Mouse (Mus musculus) left cerebral cortex, adult 11 months (tissue): ENCODE data around the gene Rapgef4.

Source experiments
- DNase-seq: peaks from one replicate; pipeline ENCODE4 v3.0.0; 2022; ENCODE audit warnings: low spot score

Gene Rapgef4

GRCm38 (mm10) chr2:72234085-72234484 lies 253.0 kb downstream of the Rapgef4 start:
- DNase-seq: no peak

GRCm38 (mm10) chr2:72234943-72235342 lies 253.9 kb downstream of the Rapgef4 start:
- DNase-seq: peak; percentile 68

- DNase-seq: no peak
Measured at GRCm38 (mm10) chr2:72235361-72235901, 254.4 kb downstream of the Rapgef4 start.

- no peak for DNase-seq
Measured at GRCm38 (mm10) chr2:72238421-72238820, 257.4 kb downstream of the Rapgef4 start.

DNA sequence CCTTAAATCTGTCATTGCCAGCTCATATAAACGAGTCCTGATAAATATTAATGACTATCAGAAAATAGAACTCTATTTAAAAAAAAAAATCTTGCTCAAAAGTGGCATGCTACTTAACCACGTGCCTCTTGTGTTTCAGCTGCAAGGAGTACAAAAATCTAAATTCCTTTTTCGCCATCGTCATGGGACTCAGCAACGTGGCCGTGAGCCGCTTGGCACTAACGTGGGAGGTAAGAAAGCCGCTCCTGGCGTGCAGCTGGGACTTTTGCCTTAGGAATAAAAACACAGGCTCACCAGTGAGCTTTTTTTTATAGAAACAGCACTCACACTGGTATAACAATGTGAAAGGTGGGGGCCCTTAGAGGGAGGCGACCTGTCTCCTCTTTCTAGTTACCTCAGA lies 257.9 kb downstream of the Rapgef4 start:
- no peak for DNase-seq

DNA sequence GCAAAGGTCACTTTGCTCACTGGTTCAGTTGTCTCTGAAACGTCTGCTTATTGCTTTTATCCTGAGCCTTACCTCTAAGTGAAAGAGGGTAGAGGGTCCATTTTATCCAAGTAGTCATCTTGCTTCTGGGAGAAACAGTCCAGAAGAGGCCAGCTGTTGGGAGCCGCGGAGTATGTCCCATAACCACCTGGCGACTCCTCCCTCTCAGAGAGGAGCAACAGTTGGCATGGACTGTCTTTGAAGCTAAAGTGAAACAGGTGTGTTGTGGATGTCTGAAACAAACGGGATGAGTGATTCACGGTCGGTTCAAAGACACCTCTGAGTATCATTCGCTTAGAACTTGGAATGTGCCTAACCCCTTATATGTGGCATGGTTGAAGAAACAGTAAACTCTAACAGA lies 258.4 kb downstream of the Rapgef4 start:
- DNase-seq: no peak

DNA sequence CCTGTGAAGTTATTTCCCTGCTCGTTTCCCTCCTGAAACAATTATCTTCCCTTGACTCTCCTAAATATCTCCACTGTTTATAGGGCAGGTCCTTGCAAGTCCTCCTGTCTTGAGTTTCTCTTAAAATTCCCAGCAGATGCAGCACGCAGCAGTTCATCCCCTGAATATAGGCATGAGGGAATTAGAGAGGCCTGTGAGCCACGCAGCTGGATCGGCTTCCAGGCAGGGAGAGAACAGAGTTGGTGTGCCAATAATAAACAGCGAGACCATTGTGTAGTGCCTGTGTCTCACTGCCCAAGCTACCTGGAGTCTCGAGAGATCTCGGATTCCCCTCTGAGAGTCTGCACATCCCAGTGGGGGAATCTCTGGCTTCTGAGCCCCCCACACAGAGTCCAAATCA lies 259.0 kb downstream of the Rapgef4 start:
- DNase-seq: no peak

DNA sequence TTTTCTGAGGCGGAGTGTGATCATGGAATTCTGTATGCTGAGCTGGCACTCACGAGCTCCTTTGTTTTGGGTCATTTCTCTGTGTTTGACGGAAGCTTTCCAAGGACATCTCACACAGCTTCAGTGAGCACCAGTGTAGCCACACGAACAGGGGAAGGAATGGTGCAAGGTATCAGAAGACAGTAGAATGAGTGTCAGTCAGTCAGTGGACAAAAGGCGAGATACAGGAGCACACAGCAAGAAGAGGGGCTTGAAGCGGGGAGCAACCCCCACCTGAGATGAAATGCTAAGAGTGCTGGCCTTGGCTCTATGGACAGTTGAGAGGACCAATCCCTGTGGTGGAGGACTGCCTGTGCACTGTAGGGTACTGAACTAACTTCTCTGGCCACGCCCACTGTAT lies 259.7 kb downstream of the Rapgef4 start:
- DNase-seq: no peak

DNA sequence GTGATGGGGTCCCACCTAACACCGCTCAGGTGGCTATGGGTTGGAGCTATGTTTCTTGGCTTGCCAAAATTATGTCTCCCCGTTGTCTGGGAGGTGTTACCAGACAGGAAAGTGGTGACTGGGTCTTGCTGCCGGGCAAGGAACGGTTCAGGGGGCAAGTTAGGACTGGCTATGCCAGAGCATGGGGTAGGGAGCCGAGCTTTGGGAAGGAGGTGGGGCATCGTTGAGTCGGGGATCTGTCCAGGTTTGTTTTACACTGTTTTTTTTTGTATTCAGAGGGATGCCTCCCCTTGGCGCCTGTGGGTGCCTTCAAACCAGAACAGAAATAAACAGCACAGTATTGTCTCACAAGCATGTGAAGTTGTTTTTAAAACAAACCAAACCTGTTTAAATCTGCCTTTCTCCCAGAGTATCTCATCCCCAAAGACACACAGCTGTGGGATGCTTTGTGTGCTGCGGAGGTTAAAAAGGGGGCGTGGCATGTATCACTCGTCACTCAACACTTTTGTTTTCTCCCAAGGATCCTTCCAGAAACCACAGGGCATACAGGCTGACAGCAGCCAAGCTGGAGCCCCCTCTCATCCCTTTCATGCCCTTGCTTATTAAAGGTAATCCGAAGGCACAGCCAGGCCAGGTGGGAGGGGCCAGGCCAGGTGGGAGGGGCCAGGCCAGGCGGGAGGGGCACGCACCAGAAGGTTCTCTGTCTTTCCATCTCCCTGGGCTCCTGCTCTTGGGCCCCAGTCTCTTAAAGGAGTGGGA lies 260.9 kb downstream of the Rapgef4 start:
- DNase-seq: no peak

DNA sequence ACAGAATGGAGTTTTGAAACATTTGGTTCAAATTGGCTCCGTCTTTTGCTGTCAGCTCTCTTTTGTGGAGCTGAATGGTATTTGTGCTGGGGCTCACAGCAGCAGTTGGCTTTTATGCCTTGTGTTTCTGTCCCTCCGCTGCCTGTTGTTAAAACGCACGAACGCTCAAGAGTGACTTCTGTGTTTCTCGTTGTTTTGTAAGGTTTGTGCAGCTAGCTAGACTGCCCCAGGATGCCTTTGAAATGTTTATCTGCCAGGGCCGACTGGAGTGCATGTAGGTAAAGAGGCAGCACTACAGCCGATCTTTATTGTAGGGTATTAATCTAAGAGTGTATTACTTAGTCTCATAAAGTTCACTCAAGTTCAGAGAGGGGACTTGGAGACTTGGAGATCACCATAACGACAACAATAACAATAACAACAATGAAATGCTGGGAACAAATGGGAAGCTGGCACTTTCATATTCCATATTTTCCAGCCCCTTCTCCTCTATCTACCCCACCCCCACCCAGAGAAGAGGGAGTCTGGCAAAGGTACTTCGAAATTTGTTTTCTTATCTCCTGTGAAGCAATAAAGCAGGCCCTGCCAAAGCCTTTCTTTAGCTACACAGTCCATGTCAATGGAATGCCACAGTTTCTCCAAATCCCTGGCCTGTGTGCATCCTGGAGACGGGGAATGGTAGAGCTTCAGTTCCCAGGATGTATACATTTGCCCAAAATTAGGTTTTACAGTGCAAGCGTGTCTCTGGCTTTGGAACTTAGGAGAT lies 262.1 kb downstream of the Rapgef4 start:
- DNase-seq: no peak

DNA sequence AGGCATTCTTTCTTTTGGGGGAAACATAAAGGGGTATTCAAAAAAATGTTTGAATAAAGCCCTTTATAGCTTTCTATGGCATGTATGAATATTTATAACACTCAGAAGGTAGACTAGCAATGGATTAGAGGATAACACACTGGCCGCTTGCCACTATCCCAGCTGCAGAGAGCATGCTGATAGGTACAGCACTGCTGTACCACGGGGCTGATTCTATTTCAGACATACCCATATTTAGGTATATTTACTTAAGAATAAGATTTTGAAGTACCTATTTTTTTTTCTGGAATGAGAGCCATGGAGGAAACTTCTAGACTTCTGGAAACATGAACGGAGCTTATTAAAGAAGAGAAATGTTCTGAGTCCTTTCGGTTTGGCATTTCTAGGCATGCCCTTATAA lies 264.6 kb downstream of the Rapgef4 start:
- DNase-seq: no peak

DNA sequence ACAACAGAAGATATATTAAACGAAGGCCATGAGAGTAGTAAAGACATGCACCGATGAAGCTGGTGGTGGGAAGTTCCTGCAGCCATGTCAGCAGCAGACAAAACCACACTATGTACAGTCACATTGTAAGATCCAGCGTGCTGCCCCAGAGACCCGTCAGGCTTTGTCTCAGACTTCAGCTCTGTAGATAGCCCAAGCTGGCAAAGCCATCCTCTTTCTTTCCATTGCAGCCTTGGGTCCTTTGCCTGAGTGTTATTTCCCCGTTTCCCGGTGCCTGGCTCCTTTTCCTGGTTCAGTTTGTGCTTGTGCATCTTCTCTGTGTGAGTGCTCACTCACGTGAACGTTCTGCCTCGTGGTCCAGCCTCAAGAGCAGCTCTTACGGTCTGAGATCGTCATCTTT lies 265.3 kb downstream of the Rapgef4 start:
- no peak for DNase-seq

DNA sequence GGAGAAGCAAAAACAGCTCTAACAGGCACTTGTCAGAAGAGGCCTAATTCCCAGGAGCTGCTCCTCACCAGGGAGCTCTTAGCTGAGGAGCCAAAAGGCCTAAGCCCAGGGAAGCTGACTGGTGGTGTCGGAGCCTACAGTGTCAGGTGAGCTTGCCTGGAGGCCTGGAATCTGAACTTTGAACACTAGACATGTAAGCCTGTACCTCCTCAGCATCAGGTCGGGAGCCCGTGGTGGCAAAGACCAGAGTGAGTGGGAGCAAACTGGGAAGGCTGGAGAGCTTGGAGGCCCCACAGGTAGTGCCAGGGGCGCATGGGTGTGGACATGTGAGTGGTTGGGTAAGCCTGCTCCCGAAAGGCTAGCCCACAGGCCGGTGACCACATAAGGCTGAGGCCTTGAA lies 266.8 kb downstream of the Rapgef4 start:
- DNase-seq: no peak

- DNase-seq: peak; percentile 46
Measured at GRCm38 (mm10) chr2:72252510-72253505, 271.8 kb downstream of the Rapgef4 start.

GRCm38 (mm10) chr2:72253882-72254281 lies 272.8 kb downstream of the Rapgef4 start:
- no peak for DNase-seq

DNA sequence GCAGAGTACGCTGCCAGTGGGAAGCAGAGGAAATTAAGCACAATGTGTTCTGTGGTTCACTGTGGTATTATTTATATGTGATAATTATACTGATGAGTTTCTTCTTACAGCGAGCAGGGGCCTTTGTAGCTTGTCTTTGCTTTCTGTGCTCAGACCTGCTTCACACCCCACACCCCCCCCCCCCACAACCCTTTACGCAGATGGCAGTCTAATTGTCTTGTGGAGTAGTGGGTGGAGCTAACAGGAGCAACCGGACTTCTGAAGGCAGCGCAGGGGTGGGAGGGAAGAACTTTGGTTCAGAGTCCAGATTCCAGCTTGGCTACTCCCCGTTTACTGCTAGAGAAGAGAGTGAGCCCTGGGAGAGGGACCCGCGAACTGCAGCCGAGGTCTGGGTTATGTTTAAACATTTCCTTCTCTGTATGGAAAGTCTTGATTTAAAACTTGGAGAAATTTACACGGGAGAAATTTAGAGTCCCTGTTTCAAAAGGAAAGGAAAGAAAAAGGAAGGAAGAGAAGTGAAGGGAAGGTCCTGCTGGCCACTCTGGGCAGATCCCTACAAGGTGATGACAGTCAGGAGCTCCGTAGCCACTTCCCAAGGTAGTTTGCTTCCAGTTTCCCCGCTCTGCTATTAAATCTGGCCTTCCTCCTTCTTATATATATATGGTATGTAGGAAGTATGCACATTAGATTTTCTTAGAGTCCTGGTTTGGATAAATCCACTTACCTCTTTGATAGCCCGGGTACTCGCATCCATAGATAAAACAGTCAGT lies 274.0 kb downstream of the Rapgef4 start:
- DNase-seq: no peak

- DNase-seq: no peak
Measured at GRCm38 (mm10) chr2:72260704-72261103, 279.7 kb downstream of the Rapgef4 start.

- no peak for DNase-seq
Measured at GRCm38 (mm10) chr2:72262814-72263480, 281.9 kb downstream of the Rapgef4 start.

DNA sequence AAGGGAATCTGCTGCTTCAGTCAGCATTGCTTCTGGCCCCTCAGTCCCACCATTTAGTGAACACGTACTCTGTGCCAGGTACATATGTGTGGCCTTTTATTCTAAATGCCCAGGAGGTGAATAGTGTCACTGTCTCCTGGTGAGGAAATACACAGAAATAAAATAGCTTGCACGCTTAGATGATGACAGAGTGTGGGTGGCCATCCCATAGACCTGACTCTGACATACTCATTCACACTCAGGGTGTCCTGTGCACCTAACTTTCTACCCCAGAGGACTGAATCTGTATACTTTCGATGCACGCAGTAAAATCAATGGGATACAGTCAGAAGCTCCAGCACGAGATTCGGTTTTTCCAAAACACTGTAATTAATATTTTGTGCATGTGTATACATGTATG lies 286.4 kb downstream of the Rapgef4 start:
- no peak for DNase-seq

DNA sequence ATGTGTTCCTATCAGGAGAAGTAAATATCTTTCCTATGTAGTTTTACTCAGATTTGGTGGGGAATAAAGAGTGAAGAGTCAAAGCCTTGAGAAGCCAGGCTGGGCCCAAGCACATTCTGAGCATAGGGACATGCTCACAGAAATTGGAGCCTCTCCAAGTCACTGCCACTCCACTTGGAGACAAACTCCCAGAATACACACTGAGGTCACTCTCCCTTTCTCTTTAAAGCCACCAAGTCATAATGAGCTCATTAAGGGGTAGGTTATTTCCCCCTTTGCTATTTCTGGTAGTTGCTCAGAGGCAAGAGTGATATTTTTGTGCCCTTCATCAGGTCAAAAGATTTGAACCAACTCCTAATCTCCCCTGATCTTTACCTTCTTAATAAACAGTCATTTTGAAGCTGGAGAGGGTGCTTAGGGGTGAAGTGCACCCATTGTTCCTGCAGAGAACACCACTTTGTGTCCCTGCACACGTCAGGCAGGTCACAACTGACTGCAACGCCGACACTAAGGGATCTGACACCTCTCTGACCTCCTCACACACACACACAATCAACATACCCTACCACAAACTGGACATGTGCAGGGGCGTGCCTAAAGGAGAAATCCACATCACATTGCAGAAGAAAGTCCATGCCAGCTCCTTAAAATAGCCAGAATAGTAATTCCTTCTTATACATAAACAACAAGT lies 288.8 kb downstream of the Rapgef4 start:
- DNase-seq: no peak
